Mouse (Mus musculus) heart, adult 2 months (tissue): ENCODE measurements around the gene Nmur2.

Source experiments
- CTCF ChIP-seq: fragments of 200-600 bp; IDR thresholded peaks from 2 replicates; pipeline ENCODE4 v1.8.1; 2022; ENCODE audit warnings: antibody characterized with exemption, mild to moderate bottlenecking, moderate library complexity
- POLR2A ChIP-seq: fragments of 200-500 bp; IDR thresholded peaks from 2 replicates; pipeline ENCODE4 v1.6.1; 2011; ENCODE audit warnings: mild to moderate bottlenecking, low read depth, low read length, control low read depth; ENCODE audit not compliant: insufficient read depth

GRCm38 (mm10) chr11:56008277-56008676 is 32.5 kb downstream of the Nmur2 start:
- no peak for TF ChIP-seq CTCF
- no peak for TF ChIP-seq POLR2A
